Mouse (Mus musculus) layer of hippocampus, adult 18-20 months (tissue): ENCODE results near the gene Irgm2. TPM values are rescaled to one million over a fixed set of nuclear protein-coding genes. Genes with fewer than 3 reads are reported as not detected.
"Not testable (repeated sequence)": the region's sequence is repeated elsewhere in the genome, so short reads cannot be mapped to it uniquely, and the experiment has no call there.

ENCODE experiments used
- DNase-seq, 2 experiments: peaks; one replicate each; pipeline ENCODE4 v3.0.0; 2022; ENCODE audit warnings: low spot score in 2 of 2
- total RNA-seq, 2 experiments: library from RNA; stranded (reverse); gene quantifications; 2 replicates each; pipeline ENCODE4 v1.2.3; 2021

Gene Irgm2
- total RNA-seq, 2 experiments from 2014 or later: 1.9 to 2.2 TPM

DNA sequence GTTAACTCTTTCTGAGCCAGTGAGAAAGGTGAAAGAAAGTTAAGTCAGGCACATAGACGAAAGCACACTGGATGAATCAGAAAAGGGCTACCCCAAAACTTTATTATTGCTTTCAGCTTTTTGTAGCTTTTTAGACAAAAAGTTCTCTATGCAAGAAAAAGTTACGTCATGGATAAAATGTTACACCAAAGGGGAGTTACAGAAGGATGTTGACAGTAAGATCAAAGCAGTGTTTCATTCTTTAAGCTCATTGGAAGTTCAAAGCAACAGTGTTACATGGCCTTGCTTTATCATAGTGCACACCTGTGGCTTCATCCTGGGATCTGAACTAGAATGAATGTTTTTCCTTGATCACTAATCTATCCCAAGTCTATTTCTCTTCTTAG lies 12.3 kb downstream of the Irgm2 start:
- no peak for DNase-seq

DNA sequence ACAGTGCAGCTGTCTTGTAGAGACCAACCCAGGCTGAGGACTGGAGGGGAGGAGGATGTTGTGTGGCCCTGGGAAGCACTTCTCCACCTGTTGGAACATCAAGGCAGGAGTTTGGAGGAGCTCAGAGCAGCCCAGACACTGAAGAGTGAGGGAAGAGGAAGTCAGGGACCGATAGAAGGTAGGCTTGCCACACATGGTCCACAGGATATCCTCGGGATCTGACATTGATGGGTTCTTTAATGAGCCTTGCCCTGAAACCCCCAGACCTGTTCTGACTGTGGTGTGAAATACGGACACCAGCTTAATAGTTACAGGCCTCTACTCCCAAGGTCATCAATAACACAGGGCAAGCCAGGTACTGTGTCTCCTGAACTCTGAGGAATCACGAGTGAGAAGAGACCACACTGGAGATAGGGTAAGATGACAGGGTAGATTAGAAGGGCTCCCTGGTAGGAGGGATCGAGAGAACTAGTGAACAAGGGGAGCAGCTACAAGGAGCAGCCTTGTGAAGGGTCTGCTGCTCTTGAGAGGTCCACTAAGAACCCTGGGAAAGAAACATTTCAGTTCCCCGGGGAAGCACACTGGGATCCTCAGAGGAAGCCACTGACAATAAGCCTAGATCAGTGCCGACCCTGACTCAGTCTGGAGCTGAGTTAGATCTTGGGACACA lies 14.4 kb downstream of the Irgm2 start:
- no peak for DNase-seq

DNA sequence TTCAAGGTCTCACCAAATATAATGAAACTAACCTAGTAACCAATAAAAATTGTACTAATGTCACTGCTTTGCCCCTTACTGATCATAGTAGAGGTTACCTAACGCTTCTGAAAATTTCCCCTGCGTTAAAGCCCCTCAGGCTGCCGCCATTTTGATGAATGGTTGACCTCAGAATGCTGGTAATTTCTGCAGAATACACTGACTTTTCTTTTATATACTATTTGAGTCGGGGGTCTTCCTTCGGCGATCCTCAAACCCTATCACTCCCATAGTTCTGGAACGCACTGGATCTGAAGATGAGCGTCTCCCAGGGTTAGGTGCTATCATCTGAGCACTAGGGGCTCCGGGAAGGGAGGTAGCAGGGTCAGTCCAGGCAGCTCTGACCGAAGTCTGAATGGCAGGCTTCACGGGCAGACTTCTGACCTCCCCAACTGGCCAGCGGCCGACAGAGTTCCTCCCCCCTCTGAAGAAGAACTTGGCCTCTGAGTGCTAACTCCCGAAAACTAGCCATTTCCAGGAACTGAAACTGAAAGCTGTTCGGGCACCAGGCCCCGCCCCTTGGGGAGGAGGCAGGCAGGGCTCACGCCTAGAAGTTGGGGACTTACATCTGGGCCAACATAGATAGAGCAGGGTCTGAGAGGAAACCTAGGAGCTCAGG lies 15.1 kb downstream of the Irgm2 start:
- peak in 1 of 2 experiments; percentile 47 for DNase-seq

DNA sequence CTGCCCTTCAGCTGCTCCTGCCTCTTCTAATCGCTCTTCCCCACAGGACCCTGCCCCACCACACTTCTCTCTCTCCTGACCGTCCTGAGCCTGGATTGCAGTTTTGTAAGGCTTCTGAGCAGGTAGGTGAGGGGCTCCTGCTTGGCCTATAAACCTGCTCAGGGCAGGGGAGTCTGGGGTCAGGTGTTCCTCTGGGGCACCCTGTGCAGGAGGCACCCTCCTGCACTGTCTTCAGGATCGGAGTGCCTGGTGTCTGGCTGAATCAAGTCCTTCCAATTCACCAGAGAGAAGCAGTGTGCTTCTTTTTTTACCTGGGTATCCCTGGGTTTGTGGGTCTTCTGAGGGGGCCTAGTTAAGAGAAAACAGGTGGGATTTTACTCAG lies 15.6 kb downstream of the Irgm2 start:
- not testable (repeated sequence) for DNase-seq

DNA sequence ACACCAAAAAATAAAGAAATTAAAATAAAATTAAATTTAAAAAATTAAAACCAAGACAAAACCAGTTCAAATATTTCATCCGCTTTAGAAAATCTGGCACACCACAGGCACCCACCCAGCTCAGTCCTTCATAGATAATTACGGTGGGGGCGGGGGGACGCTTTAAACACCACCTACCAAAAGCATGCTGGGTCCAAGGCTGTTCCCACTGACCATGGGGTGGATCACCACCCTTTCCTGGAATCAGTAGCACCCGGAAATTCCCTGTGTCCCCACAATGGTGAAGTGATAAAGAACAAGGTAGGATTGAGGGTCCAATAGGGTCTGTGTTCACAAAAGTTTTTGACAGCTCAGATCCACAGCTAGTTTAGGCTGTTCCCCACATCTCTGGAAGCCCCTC lies 16.4 kb downstream of the Irgm2 start:
- DNase-seq: no peak

DNA sequence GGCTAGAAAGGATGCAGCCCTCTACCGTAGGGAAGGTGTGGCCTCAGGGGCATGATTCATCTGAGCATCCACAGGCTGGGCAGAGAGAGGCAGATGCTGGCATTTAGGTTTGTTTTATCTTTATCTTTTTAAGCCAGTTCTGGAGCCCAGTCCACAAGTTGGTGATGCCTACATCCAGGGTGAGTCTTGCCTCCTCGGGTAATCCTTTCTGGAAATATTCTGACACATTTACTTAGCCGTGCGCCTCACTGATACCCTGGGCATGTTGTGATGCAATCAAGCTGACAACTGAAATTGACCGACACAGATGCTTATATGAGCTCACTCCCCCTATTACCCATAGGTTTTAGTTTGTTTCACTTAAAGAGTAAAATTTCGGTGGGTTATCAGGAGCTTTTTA lies 17.4 kb downstream of the Irgm2 start:
- no peak for DNase-seq

DNA sequence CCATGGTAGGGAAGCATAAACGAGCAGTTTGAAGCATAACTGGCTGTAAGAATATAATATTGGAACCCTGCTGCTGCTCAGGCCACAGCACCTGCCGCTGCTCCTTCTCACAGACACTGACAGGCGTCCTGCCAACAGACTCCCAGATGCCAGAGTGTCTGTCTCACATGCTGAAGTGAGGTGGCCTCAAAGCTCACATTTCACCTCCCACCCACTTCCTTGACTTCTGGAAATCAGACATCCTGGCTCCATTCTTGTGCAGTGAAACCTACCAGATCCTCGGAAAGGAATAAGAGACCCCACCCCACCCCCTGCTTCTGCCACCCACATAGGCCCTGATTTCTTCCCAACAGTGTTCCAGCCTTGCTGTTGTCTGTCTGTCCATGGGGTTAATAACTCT lies 24.3 kb downstream of the Irgm2 start:
- no peak for DNase-seq

DNA sequence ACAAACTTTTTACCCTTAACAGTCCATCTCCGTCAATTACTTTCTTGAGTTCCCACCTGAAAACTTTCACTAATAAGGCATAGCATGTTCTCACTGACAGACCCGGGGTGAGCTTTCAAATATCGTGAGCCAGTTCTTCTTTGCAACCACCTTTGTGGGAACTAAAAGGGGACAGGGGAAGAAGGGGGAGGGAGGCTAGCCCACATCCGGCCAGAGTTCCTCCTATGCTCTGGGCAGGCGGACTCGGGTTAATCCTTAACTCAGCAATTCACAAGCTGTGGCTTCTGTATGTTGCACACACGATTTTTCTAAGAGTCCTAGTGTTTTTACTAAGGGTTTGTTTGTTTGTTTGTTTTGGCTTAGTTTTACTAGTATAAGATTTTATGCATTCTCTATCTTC lies 24.9 kb downstream of the Irgm2 start:
- peak in 1 of 2 experiments; percentile 21 for DNase-seq

DNA sequence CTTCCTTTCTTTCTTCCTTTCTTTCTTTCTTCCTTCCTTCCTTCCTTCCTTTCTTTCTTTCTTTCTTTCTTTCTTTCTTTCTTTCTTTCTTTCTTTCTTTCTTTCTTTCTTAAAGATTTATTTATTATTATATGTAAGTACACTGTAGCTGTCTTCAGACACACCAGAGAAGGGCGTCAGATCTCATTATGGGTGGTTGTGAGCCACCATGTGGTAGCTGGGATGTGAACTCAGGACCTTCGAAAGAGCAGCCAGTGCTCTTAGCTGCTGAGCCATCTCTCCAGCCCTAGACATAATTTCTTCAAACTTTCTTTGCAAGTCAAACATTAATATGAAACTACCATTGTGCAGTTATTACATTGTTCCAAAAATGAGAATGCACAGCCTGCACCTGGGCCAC lies 25.5 kb downstream of the Irgm2 start:
- DNase-seq: not testable (repeated sequence)

DNA sequence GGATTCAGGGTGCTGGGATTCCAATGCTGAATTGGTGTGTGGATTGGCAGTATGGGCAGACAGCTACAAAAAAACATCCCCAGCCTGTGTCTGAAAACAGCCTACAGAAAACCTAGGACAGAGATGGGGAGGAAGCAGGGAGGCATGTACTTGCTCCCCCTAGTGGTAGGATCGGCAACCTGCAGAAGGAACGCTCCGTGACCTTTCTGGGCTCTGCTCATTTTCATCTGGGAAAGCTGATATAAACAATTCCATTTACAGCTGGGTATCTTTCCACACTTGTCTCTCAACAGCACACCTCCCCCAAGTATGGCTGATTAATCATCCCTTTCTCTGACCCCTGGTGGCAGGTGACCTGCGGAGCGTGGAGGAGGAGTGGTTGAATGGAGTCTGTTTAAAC lies 26.2 kb downstream of the Irgm2 start:
- DNase-seq: peak; percentile 23 to 80

DNA sequence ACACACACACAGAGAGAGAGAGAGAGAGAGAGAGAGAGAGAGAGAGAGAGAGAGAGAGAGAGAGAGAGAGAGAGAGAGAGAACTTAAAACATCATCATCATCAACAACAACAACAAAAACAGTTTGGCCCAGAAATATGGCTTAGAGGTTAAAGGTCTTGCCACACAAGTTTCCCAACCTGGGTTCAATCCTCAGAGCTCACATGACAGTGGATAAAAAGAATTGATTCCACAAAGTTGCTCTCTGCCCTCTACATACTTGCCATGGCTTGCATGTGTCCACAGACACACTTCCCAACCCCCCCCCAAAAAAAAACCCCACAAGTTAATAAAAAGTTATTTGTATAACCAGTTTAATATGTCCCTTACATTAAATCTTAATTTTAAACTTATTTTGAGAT lies 27.0 kb downstream of the Irgm2 start:
- no peak for DNase-seq

DNA sequence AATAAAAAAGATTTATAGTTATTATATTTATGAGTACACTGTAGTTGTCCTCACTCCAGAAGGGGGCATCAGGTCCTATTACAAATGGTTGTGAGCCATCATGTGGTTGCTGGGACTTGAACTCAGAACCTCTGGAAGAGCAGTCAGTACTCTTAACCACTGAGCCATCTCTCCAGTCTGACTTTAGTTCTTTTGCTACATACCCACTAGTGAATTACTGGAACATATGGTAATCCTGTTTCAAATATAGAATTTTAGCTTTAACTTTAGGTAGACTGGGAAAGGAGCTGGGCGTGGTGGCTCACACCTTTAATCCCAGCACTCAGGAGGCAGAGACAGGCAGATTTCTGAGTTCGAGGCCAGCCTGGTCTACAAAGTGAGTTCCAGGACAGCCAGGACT lies 28.6 kb downstream of the Irgm2 start:
- DNase-seq: not testable (repeated sequence)

DNA sequence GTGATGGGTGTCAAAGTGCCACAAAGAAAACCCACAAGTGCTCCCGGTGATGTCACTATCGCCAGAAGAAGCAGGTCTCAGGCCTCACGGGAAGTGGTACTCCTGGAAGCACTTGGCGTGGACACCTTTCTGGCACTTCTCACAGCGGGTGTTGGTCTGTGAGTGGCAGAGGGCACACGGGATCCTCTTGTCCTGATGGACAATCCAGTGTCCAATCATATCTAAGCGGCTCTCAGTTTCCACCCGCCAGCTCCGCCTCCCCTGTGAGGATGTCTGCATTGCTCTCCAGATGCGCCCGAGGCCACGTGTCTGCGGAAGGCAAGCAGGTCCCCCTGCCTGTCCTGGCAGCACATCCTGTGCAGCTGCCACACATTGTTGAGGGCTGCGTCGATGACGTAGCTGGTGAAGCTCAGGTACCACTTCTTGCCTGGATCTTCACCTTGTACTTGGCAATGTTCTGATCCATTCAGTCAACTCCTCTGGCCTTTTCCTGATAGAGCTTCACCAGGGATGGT lies 31.0 kb downstream of the Irgm2 start:
- DNase-seq: no peak

DNA sequence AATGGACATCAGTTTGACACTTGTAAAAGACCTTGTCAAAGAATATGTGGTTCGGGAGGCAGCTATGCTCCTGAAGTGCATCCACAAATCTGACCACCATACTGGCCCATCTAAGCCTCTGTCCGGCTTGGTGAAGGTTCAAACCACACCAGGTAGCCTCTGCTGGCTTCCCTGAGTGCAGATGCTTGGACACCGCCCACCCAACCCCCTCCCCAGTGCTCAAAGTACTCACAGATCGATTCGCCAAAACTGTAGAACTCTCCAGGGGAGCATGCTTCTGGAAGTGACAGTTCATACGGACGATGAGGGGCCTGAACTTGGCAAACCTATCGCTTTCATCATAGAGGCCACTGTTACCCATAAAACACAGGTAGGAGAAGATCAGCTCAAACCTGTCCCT lies 31.7 kb downstream of the Irgm2 start:
- DNase-seq: no peak

DNA sequence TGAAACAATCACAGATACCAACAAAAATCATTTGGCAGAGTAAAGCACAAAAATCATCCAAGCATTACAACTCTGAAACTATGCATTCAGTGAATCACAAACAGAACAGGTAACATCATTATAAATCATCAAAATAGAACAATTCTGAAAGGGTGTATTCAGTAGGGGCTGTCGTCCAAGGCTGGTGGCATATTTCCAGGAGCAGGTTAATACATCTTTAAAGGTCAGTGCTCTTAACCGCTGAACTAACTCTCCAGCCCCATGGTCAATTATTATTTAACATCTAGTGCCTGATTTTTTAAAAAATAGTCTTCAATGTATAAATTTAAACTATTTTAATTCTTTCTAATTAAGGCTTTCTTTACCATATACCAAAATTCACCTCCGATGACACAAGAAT lies 35.1 kb downstream of the Irgm2 start:
- DNase-seq: not testable (repeated sequence)

DNA sequence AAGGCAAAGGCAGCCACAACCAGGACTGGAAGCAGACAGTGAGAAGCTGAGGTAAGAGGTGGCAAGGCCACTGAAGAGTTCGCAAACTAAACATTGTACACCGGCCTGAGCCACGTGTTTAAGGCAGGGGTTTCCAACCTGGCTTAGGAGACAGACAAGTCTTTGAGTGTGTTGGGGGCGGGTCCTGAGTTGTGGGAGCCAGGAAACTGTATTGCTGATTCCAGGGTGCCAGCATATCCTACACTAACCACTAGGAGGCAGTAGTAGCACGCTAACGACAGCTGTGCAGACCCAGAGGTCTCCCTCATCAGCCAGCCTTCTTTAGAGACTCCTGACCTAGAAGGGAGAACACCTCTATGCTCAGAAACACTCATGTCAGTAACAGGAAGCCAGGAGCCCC lies 35.7 kb downstream of the Irgm2 start:
- peak in 1 of 2 experiments; percentile 4 for DNase-seq

DNA sequence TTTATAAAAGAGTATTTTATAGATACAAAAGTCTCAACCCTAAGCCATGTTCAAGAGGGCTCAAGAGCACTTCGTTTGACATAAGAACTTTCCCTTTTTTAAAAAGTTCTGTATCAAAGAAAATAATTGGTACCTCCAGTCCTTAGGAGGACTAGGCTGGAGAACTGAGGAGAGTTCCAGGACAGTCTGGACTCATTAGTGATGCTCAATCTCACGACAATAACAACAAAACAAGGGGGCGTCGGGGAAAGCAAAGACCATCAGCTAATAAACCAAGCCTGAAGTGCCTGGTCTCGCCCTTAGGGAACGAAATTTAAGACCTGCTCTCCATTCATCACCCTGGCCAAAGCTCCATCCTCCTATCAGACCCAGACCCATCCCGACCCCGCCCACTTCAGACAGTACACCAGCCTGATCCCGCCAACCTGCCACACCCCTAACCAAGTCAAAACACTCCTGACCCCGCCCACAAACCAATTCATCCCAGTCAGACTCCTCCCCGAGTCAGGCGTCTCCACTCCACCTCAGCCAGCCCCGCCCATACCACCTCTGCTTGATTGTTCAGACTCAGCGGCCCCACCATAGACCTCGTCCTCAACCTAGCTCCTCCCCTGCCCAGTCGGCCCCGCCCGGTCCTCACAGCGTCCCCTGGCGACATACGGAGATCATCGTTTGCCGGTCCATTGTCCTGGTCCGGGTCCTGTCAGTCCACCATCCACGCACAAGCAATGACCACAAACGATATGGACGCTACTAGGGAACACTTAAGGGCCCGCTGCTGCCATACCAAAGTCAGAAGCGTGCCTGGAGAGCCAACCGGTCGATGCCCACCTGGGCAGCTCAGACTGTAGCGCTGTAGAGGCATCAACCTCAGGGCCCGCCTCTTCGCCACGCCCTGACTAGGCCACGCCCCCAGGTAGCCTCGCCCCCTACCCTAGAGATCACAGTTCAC lies 39.7 kb downstream of the Irgm2 start:
- no peak for DNase-seq

DNA sequence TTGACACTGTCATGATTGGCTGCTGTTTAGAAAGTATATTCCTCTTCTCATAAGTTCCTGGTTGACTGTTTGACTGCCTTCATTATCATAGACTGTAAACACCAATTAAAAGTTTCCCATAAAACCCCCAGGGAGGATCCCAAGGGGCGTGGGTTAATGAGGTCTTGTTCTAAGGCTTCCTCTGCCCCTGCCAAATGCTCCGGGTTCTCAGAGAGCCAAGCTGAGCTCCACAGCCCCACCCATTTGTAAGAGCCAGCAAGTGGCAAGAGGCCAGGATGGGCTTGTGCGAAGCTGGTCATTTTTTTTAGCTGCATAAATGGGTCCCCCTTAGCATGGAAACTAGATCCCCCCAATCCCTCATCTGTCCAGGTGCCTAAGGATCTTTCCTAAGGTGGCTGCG lies 47.9 kb downstream of the Irgm2 start:
- no peak for DNase-seq

DNA sequence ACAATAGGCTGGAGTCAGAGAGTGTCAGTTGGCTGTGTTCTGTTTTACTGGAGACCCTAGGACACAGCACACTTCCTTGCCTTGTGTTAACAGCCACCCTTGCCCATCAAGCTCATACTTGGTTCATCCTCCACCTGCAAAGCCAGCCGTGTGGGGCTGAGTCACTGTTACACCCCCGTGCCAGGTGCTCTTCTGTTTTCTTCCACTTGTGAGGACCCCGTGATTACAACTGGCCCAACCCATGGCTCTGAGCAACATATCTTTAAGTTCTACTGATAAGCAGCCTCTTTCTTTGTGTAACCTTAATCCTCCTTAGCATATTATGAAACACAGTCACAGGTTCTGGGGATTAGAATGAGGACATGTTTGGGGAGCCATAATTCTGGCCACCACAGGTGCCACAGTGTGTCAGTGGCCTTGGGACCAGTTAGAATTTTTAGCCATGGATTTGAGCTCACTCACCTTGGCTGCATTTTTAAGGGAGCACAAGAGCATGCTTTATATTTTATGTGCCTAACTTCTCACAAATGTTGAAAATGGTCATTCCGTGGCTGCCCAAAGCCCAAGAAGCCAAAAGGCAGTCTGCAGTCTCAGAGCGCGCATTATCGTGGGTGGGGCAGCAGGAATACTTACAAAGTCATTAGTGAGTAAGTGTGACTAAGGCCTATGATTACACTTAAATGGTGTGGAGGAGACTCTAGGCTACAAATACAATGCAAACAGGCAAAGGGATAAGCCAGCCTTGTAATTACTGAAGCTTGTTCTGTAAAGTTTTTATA lies 50.0 kb downstream of the Irgm2 start:
- no peak for DNase-seq

DNA sequence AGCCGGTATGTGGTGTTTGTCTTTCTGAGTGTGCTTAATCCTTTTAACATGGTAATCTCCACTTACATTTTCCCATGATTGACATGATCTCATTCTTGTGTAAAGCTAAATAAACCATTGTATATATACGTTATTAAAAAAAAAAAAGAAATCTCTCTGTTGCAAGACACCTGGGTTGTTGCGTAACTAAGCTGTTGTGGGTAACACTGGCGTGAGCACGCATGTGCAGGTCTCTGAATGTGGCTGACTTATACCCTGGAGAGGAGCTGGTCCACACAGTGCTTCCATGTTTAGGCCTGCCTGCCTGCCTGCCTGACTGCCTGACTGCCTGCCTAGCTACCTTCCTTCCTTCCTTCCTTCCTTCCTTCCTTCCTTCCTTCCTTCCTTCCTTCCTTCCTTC lies 51.1 kb downstream of the Irgm2 start:
- DNase-seq: no peak

DNA sequence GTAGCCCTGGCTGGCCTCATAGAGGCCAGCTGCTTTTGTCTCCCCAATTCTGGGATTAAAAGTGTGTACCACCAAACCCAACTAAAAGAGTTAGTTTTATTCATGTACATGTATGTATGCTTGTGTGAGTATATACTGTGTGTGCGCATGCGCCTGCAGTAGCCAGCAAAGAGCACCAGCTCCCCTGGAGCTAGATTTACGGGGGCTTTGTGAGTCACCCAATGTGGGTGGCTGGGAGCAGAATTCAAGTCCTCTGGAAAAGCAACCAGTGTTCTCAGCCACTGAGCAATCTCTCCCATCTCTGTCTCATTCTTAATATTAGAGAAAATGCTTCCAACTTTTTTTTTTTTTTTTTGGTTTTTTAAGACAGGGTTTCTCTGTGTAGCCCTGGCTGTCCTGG lies 55.0 kb downstream of the Irgm2 start:
- DNase-seq: peak in 1 of 2 experiments; percentile 5
